Mouse (Mus musculus) neural tube, embryonic 10.5 days (tissue): ENCODE measurements at regions not wholly inside any gene's neighbourhood (a gene's known extent, or its start where the extent isn't known, plus 50 kb on each side); places are given as distances from the start of the nearest gene placed in this dataset.
A peak's percentile ranks its signal among the peaks of the same experiment; 100 is the strongest.

Experiments used
- DNase-seq: peaks from one replicate; pipeline ENCODE4 v3.0.0-alpha.2; 2017; ENCODE audit warnings: low spot score; ENCODE audit errors: extremely low spot score

DNA sequence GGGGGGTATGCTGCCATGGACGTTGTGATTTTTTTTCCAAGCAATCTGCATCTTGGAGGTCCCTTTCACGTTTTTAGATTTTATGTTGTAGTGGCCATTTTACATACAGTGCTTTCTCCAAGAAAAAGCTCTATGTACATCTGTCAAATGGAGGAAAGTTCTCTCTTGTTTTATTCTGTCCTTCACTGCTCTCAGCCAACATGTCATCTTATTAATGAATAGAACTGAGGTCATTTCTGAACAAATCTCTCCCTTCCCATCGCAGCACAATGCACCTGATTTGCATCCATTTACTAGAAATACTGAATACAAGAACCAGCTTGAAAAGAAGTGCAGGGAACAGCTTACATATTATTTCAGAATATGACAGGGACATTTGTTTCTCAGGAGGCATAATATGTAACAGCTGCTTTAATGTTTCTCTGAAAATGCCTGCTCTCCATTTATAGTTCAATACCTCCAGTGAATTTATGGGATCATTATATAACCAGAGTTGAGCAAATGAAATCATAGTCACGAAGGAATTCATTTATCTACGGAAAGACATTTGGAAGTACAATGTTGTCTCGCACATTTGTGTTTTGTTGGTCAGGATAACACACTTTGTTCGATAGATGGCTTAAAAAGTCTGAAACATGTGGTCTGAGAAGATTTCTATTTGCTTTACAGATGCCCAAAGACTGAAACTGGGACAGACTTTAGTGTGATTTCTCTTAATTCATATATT lies 224.3 kb downstream of the Usp25 start:
- no peak for DNase-seq

GRCm38 (mm10) chr16:77237272-77237603 lies 223.7 kb downstream of the Usp25 start:
- no peak for DNase-seq

DNA sequence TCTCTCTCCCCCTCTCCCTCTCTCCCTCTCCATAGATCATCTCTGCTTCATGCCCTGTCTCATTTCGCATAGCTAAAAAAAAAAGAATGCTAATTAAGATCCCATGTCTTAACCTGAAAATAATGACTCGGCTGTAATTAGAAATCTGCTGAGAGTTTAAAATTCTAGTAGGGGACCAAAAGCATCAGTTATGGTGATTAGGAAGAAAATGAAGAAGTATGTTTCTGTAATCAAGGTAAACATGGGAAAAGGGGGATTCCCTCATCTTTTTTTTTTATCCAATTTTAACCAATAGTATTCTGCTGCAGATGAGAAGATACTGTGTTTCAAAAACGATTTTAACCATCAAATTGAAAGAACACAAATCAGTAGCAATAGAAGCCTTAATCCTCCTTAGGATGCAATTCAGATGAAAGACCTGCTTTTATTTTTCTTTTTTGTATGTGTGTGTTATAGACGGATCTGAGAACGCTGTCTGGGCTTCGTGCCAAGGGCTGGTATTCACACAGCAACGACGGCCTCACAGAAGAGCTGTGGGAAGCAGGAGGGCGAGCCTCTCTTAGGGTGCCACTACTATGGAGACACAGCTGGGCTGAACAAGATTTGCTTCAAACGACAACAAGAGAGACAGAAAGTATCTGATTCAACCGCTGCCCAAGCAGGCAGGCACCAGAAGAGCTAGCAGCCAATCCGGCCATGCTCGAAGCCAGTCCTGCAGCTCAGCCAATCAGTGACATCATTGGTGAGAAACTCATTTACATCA lies 223.2 kb downstream of the Usp25 start:
- peak; percentile 18 for DNase-seq

DNA sequence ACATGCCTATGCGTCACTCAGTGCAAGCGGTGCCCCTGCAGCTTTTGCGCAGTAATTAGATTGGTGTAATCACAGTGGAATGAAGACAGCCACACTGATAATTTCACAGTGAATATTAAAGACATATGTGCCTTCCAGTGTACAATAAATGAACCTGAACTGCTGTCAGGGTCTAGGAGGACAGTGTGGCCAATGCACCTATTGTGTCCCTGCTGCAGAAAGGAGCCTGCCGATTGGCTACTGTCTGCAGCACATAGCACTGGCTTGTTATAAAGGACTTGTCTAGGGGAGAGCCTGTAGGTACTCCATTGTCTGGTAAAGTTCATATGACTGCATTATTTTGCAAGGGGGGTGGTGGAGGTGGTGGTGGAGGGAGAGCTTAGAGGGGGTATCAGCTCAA lies 222.5 kb downstream of the Usp25 start:
- no peak for DNase-seq

GRCm38 (mm10) chr16:77235449-77235848 lies 221.9 kb downstream of the Usp25 start:
- no peak for DNase-seq
